Mouse (Mus musculus) liver, postnatal 0 days (tissue): ENCODE measurements around the gene Entpd7.

Experiments used
- CTCF ChIP-seq: sonication (generic); IDR thresholded peaks from 2 replicates; pipeline ENCODE4 v1.5.1; 2016; ENCODE audit warnings: antibody characterized with exemption, low read depth
- EP300 ChIP-seq: IDR thresholded peaks from 2 replicates; pipeline ENCODE4 v1.6.1; 2016; ENCODE audit warnings: antibody characterized with exemption, low read depth, mild to moderate bottlenecking

- TF ChIP-seq CTCF (no peak), EP300 (no peak)
Measured at GRCm38 (mm10) chr19:43770584-43770983, 81.1 kb downstream of the Entpd7 start.
